Mouse (Mus musculus) lung, embryonic 15.5 days (tissue): ENCODE measurements around the gene Ccnj. TPM values are rescaled to one million over a fixed set of nuclear protein-coding genes. Genes with fewer than 3 reads are reported as not detected.

Experiments
- ATAC-seq: fragments of 200-750 bp; cut with Nextera tagmentation; 2 replicates; pipeline ENCODE4 v1.8.0; 2017; ENCODE audit warnings: moderate number of reproducible peaks, borderline replicate concordance; ENCODE audit not compliant: low FRiP score, low TSS enrichment; ENCODE audit errors: extremely low read depth
- H3K27ac ChIP-seq: fragments of 300-500 bp; sonication (generic); 2 replicates; pipeline ENCODE4 v1.5.1; 2015; ENCODE audit warnings: moderate library complexity, mild to moderate bottlenecking, inconsistent platforms
- H3K27me3 ChIP-seq: fragments of 300-500 bp; sonication (generic); 2 replicates; pipeline ENCODE4 v1.6.1; 2015; ENCODE audit warnings: inconsistent platforms
- H3K36me3 ChIP-seq: fragments of 300-500 bp; sonication (generic); 2 replicates; pipeline ENCODE4 v1.6.1; 2015; ENCODE audit warnings: inconsistent platforms
- H3K4me1 ChIP-seq: fragments of 300-500 bp; sonication (generic); 2 replicates; pipeline ENCODE4 v1.6.1; 2015; ENCODE audit warnings: inconsistent platforms
- H3K4me2 ChIP-seq: fragments of 300-500 bp; sonication (generic); 2 replicates; pipeline ENCODE4 v1.6.1; 2015; ENCODE audit warnings: inconsistent platforms, mild to moderate bottlenecking, moderate library complexity
- H3K4me3 ChIP-seq: fragments of 300-500 bp; sonication (generic); 2 replicates; pipeline ENCODE4 v1.5.1; 2015; ENCODE audit warnings: mild to moderate bottlenecking, inconsistent platforms
- H3K9ac ChIP-seq: fragments of 300-500 bp; sonication (generic); 2 replicates; pipeline ENCODE4 v1.6.1; 2015; ENCODE audit warnings: inconsistent platforms
- H3K9me3 ChIP-seq: fragments of 300-500 bp; sonication (generic); 2 replicates; pipeline ENCODE4 v1.6.1; 2016; ENCODE audit warnings: inconsistent platforms
- WGBS: fragments of 180-500 bp; shearing (Covaris S2); methylation state at CpG from one replicate; pipeline ENCODE4 v1.1.7; 2015; 5-methylcytosine and 5-hydroxymethylcytosine counted together
- polyA plus RNA-seq: library from polyadenylated mRNA; unstranded; fragments of >200 nt; fragmentation: Nextera tagmentation; extraction: Ambion mirVana; gene quantifications from 2 replicates; pipeline ENCODE4 v1.2.1, GENCODE M21; 2015

Ccnj gene
- 15.1 and 15.2 TPM in 2 replicates for polyA plus RNA-seq

- H3K27ac ChIP-seq: peak within 1 kb of the TSS; percentile 82
- H3K4me3 ChIP-seq: peak within 1 kb of the TSS; percentile 80
- peak within 1 kb of the TSS; percentile 63 for H3K4me2 ChIP-seq
- no peaks in the 10 kb centered on the region; the same call in 1 of the 2 replicates for H3K27me3 ChIP-seq
- H3K9me3 ChIP-seq: no peaks in the 10 kb centered on the region
- peaks cover 14% of the 10 kb centered on the region for H3K4me1 ChIP-seq
- peak; percentile 98 for ATAC-seq
- peak within 1 kb of the TSS; percentile 89 for H3K9ac ChIP-seq
- 0% methylated on average over 40 of the region's 71 CpGs for WGBS
- H3K36me3 ChIP-seq: no peaks in the 10 kb centered on the region
Measured at GRCm38 (mm10) chr19:40830703-40831415, at the start of gene Ccnj. Ccnj (plus strand) TSS chr19:40831279.

DNA sequence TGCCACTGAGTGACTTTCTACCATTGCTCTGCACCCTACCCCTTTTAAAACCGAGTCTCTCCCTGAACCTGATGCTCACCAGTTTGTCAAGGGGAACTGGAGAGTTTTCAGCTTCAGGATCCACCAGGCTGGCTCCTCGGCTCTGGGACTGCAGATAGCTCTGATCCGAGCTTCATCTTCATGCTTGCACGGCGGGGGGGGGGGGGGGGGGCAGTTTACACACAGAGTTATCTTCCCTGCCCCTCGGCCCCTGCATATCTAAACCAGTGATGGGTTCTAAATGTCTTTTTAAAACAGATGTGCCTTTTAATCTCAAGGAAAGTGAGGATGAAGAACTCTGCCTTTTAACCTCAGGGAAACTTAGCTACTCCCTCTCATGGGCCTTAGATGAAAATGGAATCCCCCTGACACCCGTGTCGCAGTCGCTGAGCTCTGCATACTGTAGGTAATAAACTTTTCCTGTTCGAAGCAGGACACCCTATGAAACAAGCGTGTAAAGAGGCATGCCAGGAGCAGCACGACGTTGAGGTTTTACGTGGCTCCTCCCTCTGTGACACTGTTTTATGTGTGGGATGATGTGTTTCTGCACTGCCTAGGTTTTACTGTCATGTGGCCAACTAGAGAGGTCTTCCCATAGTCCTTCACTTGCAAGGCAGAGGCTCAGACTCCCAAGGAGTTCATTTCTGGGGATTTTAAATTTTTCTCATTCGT, 42.9 kb upstream of the Ccnj start:
- H3K9ac ChIP-seq: no peak overlapping the region
- no peak overlapping the region for H3K4me2 ChIP-seq
- 48% methylated on average over 15 of the region's 15 CpGs for WGBS
- ATAC-seq: no peak
- H3K4me3 ChIP-seq: no peak overlapping the region
- H3K9me3 ChIP-seq: no peaks in the 10 kb centered on the region
- no peaks in the 10 kb centered on the region for H3K36me3 ChIP-seq
- H3K27me3 ChIP-seq: no peaks in the 10 kb centered on the region
- H3K4me1 ChIP-seq: no peaks in the 10 kb centered on the region
- H3K27ac ChIP-seq: no peak overlapping the region

GRCm38 (mm10) chr19:40788715-40789084, 42.4 kb upstream of the Ccnj start:
- no peaks in the 10 kb centered on the region for H3K36me3 ChIP-seq
- no peaks in the 10 kb centered on the region for H3K27me3 ChIP-seq
- WGBS: 53% methylated on average over 2 of the region's 2 CpGs
- H3K9me3 ChIP-seq: no peaks in the 10 kb centered on the region
- no peak overlapping the region for H3K27ac ChIP-seq
- H3K4me3 ChIP-seq: no peak overlapping the region
- H3K4me1 ChIP-seq: no peaks in the 10 kb centered on the region
- no peak overlapping the region for H3K9ac ChIP-seq
- H3K4me2 ChIP-seq: no peak overlapping the region
- no peak for ATAC-seq

DNA sequence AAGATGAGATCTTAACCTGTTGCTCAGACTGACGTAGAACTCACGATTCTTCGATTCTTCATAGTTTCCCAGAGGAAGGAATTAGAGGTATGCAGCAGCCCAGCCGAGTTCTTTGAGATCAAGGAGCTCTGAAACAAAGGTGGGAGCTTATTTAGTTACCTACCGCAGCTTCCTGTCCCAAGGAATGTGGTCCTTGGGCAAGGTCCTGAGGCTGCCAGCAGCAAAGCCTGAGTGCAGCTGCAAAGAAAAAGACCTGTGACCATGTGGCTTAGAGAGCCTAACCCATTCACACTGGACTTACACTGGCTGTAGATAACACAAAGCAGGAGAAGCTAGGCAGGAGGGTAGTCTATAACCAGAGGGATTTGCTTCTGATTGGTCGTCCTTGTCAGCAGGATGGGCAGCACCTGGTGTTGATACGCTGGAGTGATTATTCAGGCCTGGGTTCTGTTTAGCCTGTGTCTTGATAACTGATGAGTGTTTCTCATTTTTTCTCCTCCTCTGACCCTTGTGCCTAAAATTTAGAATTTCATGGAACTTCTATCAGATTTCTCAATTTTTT, 25.8 kb upstream of the Ccnj start:
- Histone ChIP-seq H3K27me3 (no peaks in the 10 kb centered on the region), H3K4me3 (no peak overlapping the region), H3K4me1 (no peaks in the 10 kb centered on the region), H3K36me3 (no peaks in the 10 kb centered on the region), H3K9me3 (no peaks in the 10 kb centered on the region), H3K4me2 (no peak overlapping the region), H3K27ac (0 out of 2 replicates have a peak overlapping the region, but pooled peaks have one; percentile 2), H3K9ac (no peak overlapping the region)
- WGBS: 26% methylated on average over 7 of the region's 7 CpGs
- no peak for ATAC-seq

- no peaks in the 10 kb centered on the region for H3K27me3 ChIP-seq
- no peaks in the 10 kb centered on the region for H3K4me1 ChIP-seq
- no peak for ATAC-seq
- H3K36me3 ChIP-seq: no peaks in the 10 kb centered on the region
- H3K9me3 ChIP-seq: no peaks in the 10 kb centered on the region
- H3K4me2 ChIP-seq: no peak overlapping the region
- WGBS: 57% methylated on average over 7 of the region's 7 CpGs
- no peak overlapping the region for H3K9ac ChIP-seq
- H3K4me3 ChIP-seq: no peak overlapping the region
- H3K27ac ChIP-seq: no peak overlapping the region
Measured at GRCm38 (mm10) chr19:40809858-40810257, 21.2 kb upstream of the Ccnj start.

DNA sequence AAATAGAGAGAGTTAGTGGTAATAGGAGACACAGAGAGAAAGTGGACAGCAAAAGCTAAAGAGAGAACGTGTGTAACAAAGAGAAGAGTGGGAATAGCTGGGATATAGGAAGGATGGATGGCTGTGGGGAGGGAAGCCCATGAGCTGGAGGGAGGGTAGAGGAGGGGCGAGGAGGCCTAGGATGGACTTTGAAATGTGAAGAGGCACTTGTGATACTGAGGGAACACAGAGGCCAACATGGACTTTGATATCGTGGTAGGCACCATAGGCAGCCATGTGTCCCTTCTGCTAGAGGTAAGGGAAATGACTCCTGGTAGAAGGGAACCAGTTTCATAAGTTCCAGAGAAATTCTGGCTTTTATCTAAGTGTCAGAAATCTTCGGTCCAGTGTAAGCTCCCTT, 19.2 kb upstream of the Ccnj start:
- no peak for ATAC-seq
- H3K9ac ChIP-seq: no peak overlapping the region
- no peaks in the 10 kb centered on the region for H3K27me3 ChIP-seq
- peaks cover 3% of the 10 kb centered on the region; the same call in 1 of the 2 replicates for H3K4me1 ChIP-seq
- H3K4me2 ChIP-seq: no peak overlapping the region
- H3K4me3 ChIP-seq: no peak overlapping the region
- no peak overlapping the region for H3K27ac ChIP-seq
- 62% methylated on average over 4 of the region's 4 CpGs for WGBS
- no peaks in the 10 kb centered on the region for H3K36me3 ChIP-seq
- no peaks in the 10 kb centered on the region for H3K9me3 ChIP-seq

GRCm38 (mm10) chr19:40812778-40813177, 18.3 kb upstream of the Ccnj start:
- Histone ChIP-seq H3K27ac (no peak overlapping the region), H3K4me3 (no peak overlapping the region), H3K4me1 (peaks cover 3% of the 10 kb centered on the region; the same call in 1 of the 2 replicates), H3K9ac (no peak overlapping the region), H3K9me3 (no peaks in the 10 kb centered on the region), H3K36me3 (no peaks in the 10 kb centered on the region), H3K4me2 (no peak overlapping the region), H3K27me3 (no peaks in the 10 kb centered on the region)
- ATAC-seq: no peak
- 50% methylated on average over 3 of the region's 3 CpGs for WGBS

- Histone ChIP-seq H3K9ac (no peak overlapping the region), H3K27ac (no peak overlapping the region), H3K4me1 (peaks cover 3% of the 10 kb centered on the region; the same call in 1 of the 2 replicates), H3K4me3 (no peak overlapping the region), H3K27me3 (no peaks in the 10 kb centered on the region), H3K9me3 (no peaks in the 10 kb centered on the region), H3K4me2 (no peak overlapping the region), H3K36me3 (no peaks in the 10 kb centered on the region)
- WGBS: 60% methylated on average over 14 of the region's 14 CpGs
- ATAC-seq: no peak; the same call in 1 of the 2 replicates
Measured at GRCm38 (mm10) chr19:40813385-40813784, 17.7 kb upstream of the Ccnj start.

- Histone ChIP-seq H3K36me3 (no peaks in the 10 kb centered on the region), H3K4me1 (peaks cover 3% of the 10 kb centered on the region; the same call in 1 of the 2 replicates), H3K9ac (no peak overlapping the region), H3K27ac (no peak overlapping the region), H3K4me2 (no peak overlapping the region), H3K27me3 (no peaks in the 10 kb centered on the region), H3K9me3 (no peaks in the 10 kb centered on the region), H3K4me3 (no peak overlapping the region)
- WGBS: 37% methylated on average over 7 of the region's 7 CpGs
- no peak for ATAC-seq
Measured at GRCm38 (mm10) chr19:40815645-40816183, 15.4 kb upstream of the Ccnj start.

GRCm38 (mm10) chr19:40817901-40818532, 13.1 kb upstream of the Ccnj start:
- no peak overlapping the region for H3K27ac ChIP-seq
- H3K9me3 ChIP-seq: no peaks in the 10 kb centered on the region
- no peak overlapping the region for H3K9ac ChIP-seq
- no peak for ATAC-seq
- H3K4me1 ChIP-seq: peaks cover 3% of the 10 kb centered on the region; the same call in 1 of the 2 replicates
- WGBS: 76% methylated on average over 6 of the region's 6 CpGs
- no peak overlapping the region for H3K4me2 ChIP-seq
- no peak overlapping the region for H3K4me3 ChIP-seq
- H3K27me3 ChIP-seq: no peaks in the 10 kb centered on the region
- no peaks in the 10 kb centered on the region for H3K36me3 ChIP-seq

DNA sequence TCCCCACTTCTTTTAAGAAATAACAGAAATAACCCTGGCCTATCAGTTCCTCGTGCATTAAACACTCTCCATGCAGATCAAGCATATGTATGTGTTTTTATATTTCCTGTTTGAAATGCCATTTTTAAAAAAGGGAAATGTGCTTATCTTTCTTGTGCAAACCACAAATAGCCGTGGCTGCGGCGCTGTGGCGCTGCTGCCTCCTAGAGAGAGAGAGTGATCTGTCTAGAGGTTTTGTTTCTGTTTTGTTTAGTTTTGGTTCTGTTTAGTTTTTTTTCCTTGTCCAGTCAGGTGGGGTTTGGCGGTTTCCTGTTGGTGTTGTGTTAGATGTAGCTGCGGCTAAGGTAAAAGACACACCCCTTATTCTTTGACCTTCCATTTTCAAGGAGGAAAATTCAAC, 12.3 kb upstream of the Ccnj start:
- no peak for ATAC-seq
- Histone ChIP-seq H3K27me3 (no peaks in the 10 kb centered on the region), H3K36me3 (no peaks in the 10 kb centered on the region), H3K9me3 (no peaks in the 10 kb centered on the region), H3K4me3 (no peak overlapping the region), H3K4me1 (peaks cover 3% of the 10 kb centered on the region; the same call in 1 of the 2 replicates), H3K4me2 (no peak overlapping the region), H3K27ac (no peak overlapping the region), H3K9ac (no peak overlapping the region)
- 32% methylated on average over 7 of the region's 7 CpGs for WGBS
